Mouse (Mus musculus): ENCODE data around the gene Znrd1as. TPM values are rescaled to one million over a fixed set of nuclear protein-coding genes. Genes with fewer than 3 reads are reported as not detected.
"Not testable (repeated sequence)": the region's sequence is repeated elsewhere in the genome, so short reads cannot be mapped to it uniquely, and the experiment has no call there.

Gene Znrd1as
- polyA plus RNA-seq, 1 experiment from 2014 or later, result 6.1 TPM

- Histone ChIP-seq H3K36me3 (ENCODE audit: control insufficient read depth, insufficient read depth, low read length) (no peaks in the 10 kb centered on the region), H3K27me3 (replicated peaks; ENCODE audit: control insufficient read depth, insufficient read depth, low read length) (0 out of 2 replicates have a peak, but pooled peaks cover 4% of the 10 kb centered on the region), H3K27ac (replicated peaks; ENCODE audit: low read depth, low read length) (no peak overlapping the region), H3K4me3 (ENCODE audit: low read depth, low read length) (no peak overlapping the region), H3K9me3 (ENCODE audit: control insufficient read depth, low read length) (no peaks in the 10 kb centered on the region), H3K4me1 (ENCODE audit: control insufficient read depth, insufficient read depth, low read length) (no peaks in the 10 kb centered on the region), H3K4me2 (ENCODE audit: low read depth, low read length) (peak overlapping the region; percentile 38; the same call in 1 of the 2 replicates), H3K9ac (ENCODE audit: low read depth, low read length) (no peak overlapping the region)
- no peak for ATAC-seq (ENCODE audit: low read depth)
- no peak for DNase-seq (ENCODE audit: low spot score)
- WGBS, result 2% methylated on average over 4 of the region's 4 CpGs
Observed at GRCm38 (mm10) chr17:36981845-36982244, 23.5 kb downstream of the Znrd1as start.

GRCm38 (mm10) chr17:36982253-36983155 lies 24.1 kb downstream of the Znrd1as start:
- Histone ChIP-seq H3K36me3 (ENCODE audit: control insufficient read depth, insufficient read depth, low read length) (no peaks in the 10 kb centered on the region), H3K9ac (ENCODE audit: low read depth, low read length) (no peak overlapping the region), H3K9me3 (ENCODE audit: control insufficient read depth, low read length) (no peaks in the 10 kb centered on the region), H3K27ac (replicated peaks; ENCODE audit: low read depth, low read length) (no peak overlapping the region), H3K4me3 (ENCODE audit: low read depth, low read length) (no peak overlapping the region), H3K27me3 (replicated peaks; ENCODE audit: control insufficient read depth, insufficient read depth, low read length) (peaks cover 9% of the 10 kb centered on the region; the same call in 1 of the 2 replicates), H3K4me2 (ENCODE audit: low read depth, low read length) (no peak overlapping the region), H3K4me1 (ENCODE audit: control insufficient read depth, insufficient read depth, low read length) (no peaks in the 10 kb centered on the region)
- WGBS, result 39% methylated on average over 5 of the region's 5 CpGs
- ATAC-seq (ENCODE audit: low read depth) (no peak), DNase-seq (ENCODE audit: low spot score) (no peak)

GRCm38 (mm10) chr17:36988475-36988874 lies 30.1 kb downstream of the Znrd1as start:
- no peaks in the 10 kb centered on the region for H3K36me3 ChIP-seq (ENCODE audit: control insufficient read depth, insufficient read depth, low read length)
- no peak overlapping the region for H3K9ac ChIP-seq (ENCODE audit: low read depth, low read length)
- ATAC-seq (ENCODE audit: low read depth) (0 out of 2 replicates have a peak, but pooled peaks have one; percentile 6), DNase-seq (ENCODE audit: low spot score) (no peak)
- 7% methylated on average over 24 of the region's 24 CpGs for WGBS
- H3K27ac ChIP-seq (replicated peaks; ENCODE audit: low read depth, low read length), result no peak overlapping the region
- H3K27me3 ChIP-seq (replicated peaks; ENCODE audit: control insufficient read depth, insufficient read depth, low read length), result peaks cover 32% of the 10 kb centered on the region
- peak overlapping the region; percentile 35 for H3K4me2 ChIP-seq (ENCODE audit: low read depth, low read length)
- no peaks in the 10 kb centered on the region for H3K4me1 ChIP-seq (ENCODE audit: control insufficient read depth, insufficient read depth, low read length)
- 0 out of 2 replicates have a peak overlapping the region, but pooled peaks have one; percentile 10 for H3K4me3 ChIP-seq (ENCODE audit: low read depth, low read length)
- no peaks in the 10 kb centered on the region for H3K9me3 ChIP-seq (ENCODE audit: control insufficient read depth, low read length)

- no peak within 1 kb of the TSS for H3K9ac ChIP-seq (ENCODE audit: low read depth, low read length)
- DNase-seq (ENCODE audit: low spot score) (no peak), ATAC-seq (ENCODE audit: low read depth) (no peak)
- H3K4me2 ChIP-seq (ENCODE audit: low read depth, low read length), result peak within 1 kb of the TSS; percentile 35
- 0 out of 2 replicates have a peak within 1 kb of the TSS, but pooled peaks have one; percentile 10 for H3K4me3 ChIP-seq (ENCODE audit: low read depth, low read length)
- no peaks in the 10 kb centered on the region for H3K36me3 ChIP-seq (ENCODE audit: control insufficient read depth, insufficient read depth, low read length)
- WGBS, result 29% methylated on average over 5 of the region's 5 CpGs
- no peaks in the 10 kb centered on the region for H3K9me3 ChIP-seq (ENCODE audit: control insufficient read depth, low read length)
- H3K27ac ChIP-seq (replicated peaks; ENCODE audit: low read depth, low read length), result no peak within 1 kb of the TSS
- H3K4me1 ChIP-seq (ENCODE audit: control insufficient read depth, insufficient read depth, low read length), result no peaks in the 10 kb centered on the region
- H3K27me3 ChIP-seq (replicated peaks; ENCODE audit: control insufficient read depth, insufficient read depth, low read length), result peaks cover 32% of the 10 kb centered on the region
Observed at GRCm38 (mm10) chr17:36989437-36989836, 31.0 kb downstream of the Znrd1as start, which contains the start of gene H2-M5. H2-M5 (minus strand) TSS chr17:36989537.

GRCm38 (mm10) chr17:36990630-36991029 lies 32.2 kb downstream of the Znrd1as start:
- WGBS, result 90% methylated on average over 6 of the region's 6 CpGs
- not testable (repeated sequence) for H3K9me3 ChIP-seq (ENCODE audit: control insufficient read depth, low read length); H3K36me3 ChIP-seq (ENCODE audit: control insufficient read depth, insufficient read depth, low read length); H3K4me1 ChIP-seq (ENCODE audit: control insufficient read depth, insufficient read depth, low read length); H3K4me2 ChIP-seq (ENCODE audit: low read depth, low read length); H3K4me3 ChIP-seq (ENCODE audit: low read depth, low read length); ATAC-seq (ENCODE audit: low read depth); H3K9ac ChIP-seq (ENCODE audit: low read depth, low read length); DNase-seq (ENCODE audit: low spot score); H3K27ac ChIP-seq (replicated peaks; ENCODE audit: low read depth, low read length)
- peaks cover 32% of the 10 kb centered on the region for H3K27me3 ChIP-seq (replicated peaks; ENCODE audit: control insufficient read depth, insufficient read depth, low read length)

- DNase-seq (ENCODE audit: low spot score) (no peak), ATAC-seq (ENCODE audit: low read depth) (no peak)
- Histone ChIP-seq H3K9ac (ENCODE audit: low read depth, low read length) (no peak overlapping the region), H3K36me3 (ENCODE audit: control insufficient read depth, insufficient read depth, low read length) (no peaks in the 10 kb centered on the region), H3K9me3 (ENCODE audit: control insufficient read depth, low read length) (no peaks in the 10 kb centered on the region), H3K4me3 (ENCODE audit: low read depth, low read length) (no peak overlapping the region), H3K27me3 (replicated peaks; ENCODE audit: control insufficient read depth, insufficient read depth, low read length) (peaks cover 22% of the 10 kb centered on the region), H3K27ac (replicated peaks; ENCODE audit: low read depth, low read length) (no peak overlapping the region), H3K4me1 (ENCODE audit: control insufficient read depth, insufficient read depth, low read length) (no peaks in the 10 kb centered on the region), H3K4me2 (ENCODE audit: low read depth, low read length) (no peak overlapping the region)
- WGBS, result 70% methylated on average over 3 of the region's 3 CpGs
Observed at GRCm38 (mm10) chr17:36992336-36993104, 34.1 kb downstream of the Znrd1as start.

- H3K27ac ChIP-seq (replicated peaks; ENCODE audit: low read depth, low read length), result no peak overlapping the region
- H3K9me3 ChIP-seq (ENCODE audit: control insufficient read depth, low read length), result no peaks in the 10 kb centered on the region
- H3K4me2 ChIP-seq (ENCODE audit: low read depth, low read length), result no peak overlapping the region
- WGBS, result 84% methylated on average over 4 of the region's 4 CpGs
- H3K27me3 ChIP-seq (replicated peaks; ENCODE audit: control insufficient read depth, insufficient read depth, low read length), result peaks cover 9% of the 10 kb centered on the region
- no peaks in the 10 kb centered on the region for H3K36me3 ChIP-seq (ENCODE audit: control insufficient read depth, insufficient read depth, low read length)
- no peaks in the 10 kb centered on the region for H3K4me1 ChIP-seq (ENCODE audit: control insufficient read depth, insufficient read depth, low read length)
- no peak for ATAC-seq (ENCODE audit: low read depth)
- H3K9ac ChIP-seq (ENCODE audit: low read depth, low read length), result no peak overlapping the region
- H3K4me3 ChIP-seq (ENCODE audit: low read depth, low read length), result no peak overlapping the region
- no peak for DNase-seq (ENCODE audit: low spot score)
Observed at GRCm38 (mm10) chr17:36993770-36994325, 35.5 kb downstream of the Znrd1as start.

GRCm38 (mm10) chr17:36994528-36994927 lies 36.1 kb downstream of the Znrd1as start:
- H3K27me3 ChIP-seq (replicated peaks; ENCODE audit: control insufficient read depth, insufficient read depth, low read length), result peaks cover 2% of the 10 kb centered on the region
- no peak overlapping the region for H3K4me3 ChIP-seq (ENCODE audit: low read depth, low read length)
- no peak overlapping the region for H3K9ac ChIP-seq (ENCODE audit: low read depth, low read length)
- no peak overlapping the region for H3K4me2 ChIP-seq (ENCODE audit: low read depth, low read length)
- no peak overlapping the region for H3K27ac ChIP-seq (replicated peaks; ENCODE audit: low read depth, low read length)
- no peaks in the 10 kb centered on the region for H3K9me3 ChIP-seq (ENCODE audit: control insufficient read depth, low read length)
- DNase-seq (ENCODE audit: low spot score) (no peak), ATAC-seq (ENCODE audit: low read depth) (no peak)
- WGBS, result 85% methylated on average over 2 of the region's 2 CpGs
- no peaks in the 10 kb centered on the region for H3K4me1 ChIP-seq (ENCODE audit: control insufficient read depth, insufficient read depth, low read length)
- H3K36me3 ChIP-seq (ENCODE audit: control insufficient read depth, insufficient read depth, low read length), result no peaks in the 10 kb centered on the region

Data from embryonic facial prominence, embryonic 14.5 days (tissue).